Mouse (Mus musculus) thymus, adult 2 months (tissue): ENCODE results near the gene Arfgef2. TPM values are rescaled to one million over a fixed set of nuclear protein-coding genes. Genes with fewer than 3 reads are reported as not detected.

Experiments
- DNase-seq: peaks from one replicate; pipeline ENCODE4 v3.0.0; 2021
- H3K27ac ChIP-seq: fragments of 200-500 bp; 2 replicates; pipeline ENCODE4 v1.5.1; 2012; ENCODE audit warnings: low read length, control low read depth; ENCODE audit not compliant: control insufficient read depth, insufficient read depth
- H3K27me3 ChIP-seq: fragments of 200-500 bp; 2 replicates; pipeline ENCODE4 v1.6.1; 2012; ENCODE audit warnings: mild to moderate bottlenecking, low read length, moderate library complexity, mixed read lengths; ENCODE audit not compliant: control insufficient read depth, insufficient read depth
- H3K36me3 ChIP-seq: fragments of 200-500 bp; 2 replicates; pipeline ENCODE4 v1.6.1; 2012; ENCODE audit warnings: mild to moderate bottlenecking, low read length, moderate library complexity; ENCODE audit not compliant: control insufficient read depth, insufficient read depth
- H3K4me1 ChIP-seq: fragments of 200-500 bp; replicated peaks from 2 replicates; pipeline ENCODE4 v1.6.1; 2012; ENCODE audit warnings: low read length; ENCODE audit not compliant: control insufficient read depth, insufficient read depth
- H3K4me3 ChIP-seq: fragments of 200-500 bp; 2 replicates; pipeline ENCODE4 v1.5.1; 2012; ENCODE audit warnings: mild to moderate bottlenecking, low read length, control low read depth, moderate library complexity; ENCODE audit not compliant: control insufficient read depth, insufficient read depth
- CTCF ChIP-seq: fragments of 200-500 bp; IDR thresholded peaks from 2 replicates; pipeline ENCODE4 v1.5.1; 2012; ENCODE audit warnings: mild to moderate bottlenecking, control low read depth, low read length, moderate library complexity, borderline replicate concordance; ENCODE audit not compliant: control insufficient read depth, poor library complexity, insufficient read depth; ENCODE audit errors: extremely low read depth
- POLR2A ChIP-seq: fragments of 200-500 bp; IDR thresholded peaks from 2 replicates; pipeline ENCODE4 v1.6.1; 2012; ENCODE audit warnings: mild to moderate bottlenecking, low read length, control low read depth, moderate library complexity; ENCODE audit not compliant: control insufficient read depth, poor library complexity, insufficient read depth; ENCODE audit errors: extremely low read depth
- WGBS: fragments of 180-500 bp; shearing (Covaris S2); methylation state at CpG from one replicate; pipeline ENCODE4 v1.1.7; 2018; 5-methylcytosine and 5-hydroxymethylcytosine counted together
- polyA plus RNA-seq: library from polyadenylated mRNA; depleted of rRNA; stranded (reverse); fragments of >200 nt; gene quantifications from 2 replicates; pipeline ENCODE4 v1.2.3, GENCODE M21; 2012

Gene Arfgef2
- polyA plus RNA-seq, 1 experiment = 18.7 TPM

GRCm38 (mm10) chr2:166886231-166886630, 80.8 kb downstream of the Arfgef2 start:
- Histone ChIP-seq H3K4me1 (peaks cover 2% of the 10 kb centered on the region; the same call in 1 of the 2 replicates), H3K27me3 (no peaks in the 10 kb centered on the region), H3K27ac (no peak overlapping the region), H3K4me3 (no peak overlapping the region), H3K36me3 (peaks cover 14% of the 10 kb centered on the region)
- 93% methylated on average over 3 of the region's 3 CpGs for WGBS
- TF ChIP-seq POLR2A (no peak), CTCF (no peak)
- DNase-seq = no peak

- no peak for TF ChIP-seq POLR2A
- peak; percentile 59; the same call in 1 of the 2 replicates for TF ChIP-seq CTCF
- H3K4me3 ChIP-seq = no peak overlapping the region
- H3K27ac ChIP-seq = no peak overlapping the region
- H3K36me3 ChIP-seq = peaks cover 25% of the 10 kb centered on the region
- 69% methylated on average over 11 of the region's 11 CpGs for WGBS
- no peak for DNase-seq
- no peaks in the 10 kb centered on the region for H3K27me3 ChIP-seq
- peaks cover 7% of the 10 kb centered on the region; the same call in 1 of the 2 replicates for H3K4me1 ChIP-seq
These were observed 82.4 kb downstream of the Arfgef2 start for GRCm38 (mm10) chr2:166887816-166888215.

GRCm38 (mm10) chr2:166891366-166891880, 86.0 kb downstream of the Arfgef2 start:
- peaks cover 38% of the 10 kb centered on the region for H3K36me3 ChIP-seq
- whole genome bisulfite sequencing = 94% methylated on average over 9 of the region's 9 CpGs

GRCm38 (mm10) chr2:166892158-166892680, 86.8 kb downstream of the Arfgef2 start:
- DNase-seq = no peak
- peaks cover 7% of the 10 kb centered on the region; the same call in 1 of the 2 replicates for H3K4me1 ChIP-seq
- no peaks in the 10 kb centered on the region for H3K27me3 ChIP-seq
- peaks cover 38% of the 10 kb centered on the region for H3K36me3 ChIP-seq
- H3K27ac ChIP-seq = no peak overlapping the region
- no peak overlapping the region for H3K4me3 ChIP-seq
- 41% methylated on average over 8 of the region's 8 CpGs for WGBS
- TF ChIP-seq POLR2A = no peak
- no peak for TF ChIP-seq CTCF

More at GRCm38 (mm10) chr2:166891366-166891880, 86.0 kb downstream of the Arfgef2 start:
- Histone ChIP-seq H3K27ac (no peak overlapping the region), H3K4me1 (peaks cover 7% of the 10 kb centered on the region; the same call in 1 of the 2 replicates), H3K27me3 (no peaks in the 10 kb centered on the region), H3K4me3 (no peak overlapping the region)
- TF ChIP-seq POLR2A = no peak
- TF ChIP-seq CTCF = no peak
- no peak for DNase-seq

GRCm38 (mm10) chr2:166893036-166893435, 87.6 kb downstream of the Arfgef2 start:
- H3K4me1 ChIP-seq = peaks cover 6% of the 10 kb centered on the region; the same call in 1 of the 2 replicates
- no peak overlapping the region for H3K27ac ChIP-seq
- DNase-seq = no peak
- H3K36me3 ChIP-seq = peaks cover 38% of the 10 kb centered on the region
- H3K4me3 ChIP-seq = no peak overlapping the region
- no peaks in the 10 kb centered on the region for H3K27me3 ChIP-seq
- TF ChIP-seq CTCF (no peak), POLR2A (no peak)
- WGBS = 99% methylated on average over 5 of the region's 5 CpGs

DNA sequence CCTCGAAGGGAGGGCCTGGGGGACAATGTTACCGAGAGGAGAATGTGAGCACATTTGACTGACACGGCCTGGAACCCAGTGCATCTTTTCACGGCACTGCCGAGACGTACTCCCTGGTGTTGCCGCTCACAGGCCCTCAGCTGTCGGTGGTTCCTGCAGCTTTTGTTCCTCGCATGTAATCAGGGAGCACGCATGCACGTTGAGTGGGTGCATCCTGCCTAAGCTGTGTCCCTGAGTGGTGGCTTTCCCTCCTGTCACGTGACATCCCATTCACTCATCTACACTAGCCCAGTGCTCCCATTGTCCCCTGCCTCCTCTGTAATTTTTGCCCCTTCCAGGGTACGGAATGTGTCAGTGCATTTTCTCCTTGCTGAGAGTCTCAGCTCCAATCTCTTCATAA, 91.0 kb downstream of the Arfgef2 start:
- TF ChIP-seq CTCF = no peak
- TF ChIP-seq POLR2A = no peak
- no peak overlapping the region for H3K27ac ChIP-seq
- no peaks in the 10 kb centered on the region for H3K27me3 ChIP-seq
- H3K4me1 ChIP-seq = peaks cover 6% of the 10 kb centered on the region; the same call in 1 of the 2 replicates
- DNase-seq = no peak
- 97% methylated on average over 13 of the region's 13 CpGs for whole genome bisulfite sequencing
- no peak overlapping the region for H3K4me3 ChIP-seq
- H3K36me3 ChIP-seq = peaks cover 30% of the 10 kb centered on the region

DNA sequence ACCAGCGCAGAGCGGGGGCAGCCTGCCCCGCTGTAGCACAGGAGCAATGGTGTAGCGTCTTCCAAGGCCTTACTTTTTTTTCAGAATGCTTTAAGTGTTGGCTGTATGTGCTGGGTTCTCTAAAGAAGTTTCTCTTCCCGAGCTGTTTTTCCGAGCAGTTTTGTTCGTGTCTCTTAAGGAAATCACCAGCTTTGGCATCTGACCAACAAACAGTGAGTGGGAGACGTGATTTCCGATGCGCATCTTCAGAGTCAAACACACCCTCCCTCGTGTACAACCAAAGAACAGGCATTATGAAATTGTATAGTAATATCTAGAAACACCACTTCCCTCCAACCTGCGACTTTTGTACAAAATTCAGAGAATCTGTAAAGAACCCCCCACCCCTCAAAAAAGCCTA, 91.6 kb downstream of the Arfgef2 start:
- no peak for DNase-seq
- no peak overlapping the region for H3K4me3 ChIP-seq
- H3K36me3 ChIP-seq = peaks cover 24% of the 10 kb centered on the region
- no peak overlapping the region for H3K27ac ChIP-seq
- WGBS = 96% methylated on average over 12 of the region's 12 CpGs
- no peaks in the 10 kb centered on the region for H3K27me3 ChIP-seq
- peaks cover 4% of the 10 kb centered on the region; the same call in 1 of the 2 replicates for H3K4me1 ChIP-seq
- no peak for TF ChIP-seq POLR2A
- TF ChIP-seq CTCF = no peak

GRCm38 (mm10) chr2:166899161-166899560, 93.8 kb downstream of the Arfgef2 start:
- TF ChIP-seq CTCF (no peak), POLR2A (no peak)
- 91% methylated on average over 2 of the region's 2 CpGs for WGBS
- Histone ChIP-seq H3K36me3 (peaks cover 15% of the 10 kb centered on the region), H3K4me1 (no peaks in the 10 kb centered on the region), H3K27ac (no peak overlapping the region), H3K27me3 (no peaks in the 10 kb centered on the region), H3K4me3 (no peak overlapping the region)
- DNase-seq = no peak
